Mouse (Mus musculus) liver, embryonic 11.5 days (tissue): ENCODE results near the gene Ccdc130. TPM values are rescaled to one million over a fixed set of nuclear protein-coding genes. Genes with fewer than 3 reads are reported as not detected.
A peak's percentile ranks its signal among the peaks of the same experiment; 100 is the strongest.

ENCODE experiments used
- ATAC-seq: fragments of 200-750 bp; cut with Nextera tagmentation; replicated peaks from 2 replicates; pipeline ENCODE4 v1.8.0; 2017; ENCODE audit warnings: moderate number of reproducible peaks, mild to moderate bottlenecking, moderate TSS enrichment, moderate library complexity; ENCODE audit not compliant: low FRiP score
- DNase-seq: peaks from one replicate; pipeline ENCODE4 v3.0.0-alpha.2; 2017; ENCODE audit warnings: low spot score
- H3K27ac ChIP-seq: fragments of 300-500 bp; sonication (generic); 2 replicates; pipeline ENCODE4 v1.5.1; 2014; ENCODE audit warnings: mild to moderate bottlenecking, low read depth, low read length, control low read depth
- H3K27me3 ChIP-seq: fragments of 300-500 bp; sonication (generic); replicated peaks from 2 replicates; pipeline ENCODE4 v1.6.1; 2014; ENCODE audit warnings: low read length, mixed read lengths; ENCODE audit not compliant: control insufficient read depth, insufficient read depth
- H3K36me3 ChIP-seq: fragments of 300-500 bp; sonication (generic); 2 replicates; pipeline ENCODE4 v1.6.1; 2014; ENCODE audit warnings: mild to moderate bottlenecking, low read length, moderate library complexity, mixed read lengths; ENCODE audit not compliant: control insufficient read depth, insufficient read depth
- H3K4me1 ChIP-seq: fragments of 300-500 bp; sonication (generic); replicated peaks from 2 replicates; pipeline ENCODE4 v1.6.1; 2014; ENCODE audit warnings: low read length, mixed read lengths; ENCODE audit not compliant: control insufficient read depth, insufficient read depth
- H3K4me2 ChIP-seq: fragments of 300-500 bp; sonication (generic); 2 replicates; pipeline ENCODE4 v1.6.1; 2014; ENCODE audit warnings: mild to moderate bottlenecking, control low read depth, moderate library complexity
- H3K4me3 ChIP-seq: fragments of 300-500 bp; sonication (generic); 2 replicates; pipeline ENCODE4 v1.5.1; 2014; ENCODE audit warnings: low read depth, low read length, control low read depth
- H3K9ac ChIP-seq: fragments of 300-500 bp; sonication (generic); 2 replicates; pipeline ENCODE4 v1.6.1; 2014; ENCODE audit warnings: low read depth, low read length, control low read depth
- H3K9me3 ChIP-seq: fragments of 300-500 bp; sonication (generic); 2 replicates; pipeline ENCODE4 v1.6.1; 2016; ENCODE audit warnings: low read length, inconsistent platforms, mixed read lengths; ENCODE audit not compliant: control insufficient read depth
- WGBS: fragments of 180-500 bp; shearing (Covaris S2); extraction: QIAGEN DNeasy Blood & Tissue Kit; methylation state at CpG from one replicate; pipeline ENCODE4 v1.1.7; 2014; 5-methylcytosine and 5-hydroxymethylcytosine counted together
- polyA plus RNA-seq: library from polyadenylated mRNA; unstranded; fragments of >200 nt; fragmentation: Nextera tagmentation; extraction: Ambion mirVana; gene quantifications from 2 replicates; pipeline ENCODE4 v1.2.1, GENCODE M21; 2014

Gene Ccdc130
- polyA plus RNA-seq, 1 experiment from 2014 or later: 16.0 TPM

GRCm38 (mm10) chr8:84230735-84231134 is 39.4 kb downstream of the Ccdc130 start:
- no peak overlapping the region for H3K27ac ChIP-seq
- H3K4me3 ChIP-seq: no peak overlapping the region
- H3K9ac ChIP-seq: no peak overlapping the region
- no peak overlapping the region for H3K4me2 ChIP-seq
- ATAC-seq: no peak
- H3K4me1 ChIP-seq: peaks cover 4% of the 10 kb centered on the region; the same call in 1 of the 2 replicates
- H3K27me3 ChIP-seq: no peaks in the 10 kb centered on the region
- DNase-seq: no peak
- peaks cover 17% of the 10 kb centered on the region; the same call in 1 of the 2 replicates for H3K36me3 ChIP-seq
- H3K9me3 ChIP-seq: no peaks in the 10 kb centered on the region
- 72% methylated on average over 17 of the region's 17 CpGs for WGBS

- Histone ChIP-seq H3K27ac (no peak overlapping the region), H3K9ac (no peak overlapping the region), H3K4me1 (peaks cover 7% of the 10 kb centered on the region), H3K4me2 (no peak overlapping the region), H3K36me3 (peaks cover 28% of the 10 kb centered on the region), H3K9me3 (no peaks in the 10 kb centered on the region), H3K27me3 (no peaks in the 10 kb centered on the region), H3K4me3 (no peak overlapping the region)
- ATAC-seq (peak; percentile 53; the same call in 1 of the 2 replicates), DNase-seq (no peak)
- 83% methylated on average over 21 of the region's 21 CpGs for WGBS
Observed at GRCm38 (mm10) chr8:84223322-84224029, 46.7 kb downstream of the Ccdc130 start.

GRCm38 (mm10) chr8:84222566-84223165 is 47.5 kb downstream of the Ccdc130 start:
- DNase-seq: no peak

GRCm38 (mm10) chr8:84220105-84220504 is 50.1 kb downstream of the Ccdc130 start:
- Histone ChIP-seq H3K27ac (no peak overlapping the region), H3K9me3 (no peaks in the 10 kb centered on the region), H3K27me3 (no peaks in the 10 kb centered on the region), H3K4me3 (no peak overlapping the region), H3K4me2 (no peak overlapping the region), H3K9ac (no peak overlapping the region), H3K4me1 (peaks cover 7% of the 10 kb centered on the region), H3K36me3 (peaks cover 20% of the 10 kb centered on the region)
- 63% methylated on average over 7 of the region's 7 CpGs for WGBS
- no peak for DNase-seq
- no peak for ATAC-seq

More at GRCm38 (mm10) chr8:84222566-84223165, 47.5 kb downstream of the Ccdc130 start:
- H3K36me3 ChIP-seq: peaks cover 21% of the 10 kb centered on the region
- ATAC-seq: no peak
- no peaks in the 10 kb centered on the region for H3K27me3 ChIP-seq
- 0 out of 2 replicates have a peak overlapping the region, but pooled peaks have one; percentile 1 for H3K27ac ChIP-seq
- 68% methylated on average over 9 of the region's 9 CpGs for WGBS
- peaks cover 7% of the 10 kb centered on the region for H3K4me1 ChIP-seq
- no peaks in the 10 kb centered on the region for H3K9me3 ChIP-seq
- no peak overlapping the region for H3K4me3 ChIP-seq
- H3K4me2 ChIP-seq: no peak overlapping the region
- no peak overlapping the region for H3K9ac ChIP-seq

GRCm38 (mm10) chr8:84218143-84218542 is 52.0 kb downstream of the Ccdc130 start:
- Histone ChIP-seq H3K4me2 (no peak overlapping the region), H3K27me3 (no peaks in the 10 kb centered on the region), H3K36me3 (peaks cover 9% of the 10 kb centered on the region), H3K4me3 (no peak overlapping the region), H3K27ac (no peak overlapping the region), H3K9me3 (no peaks in the 10 kb centered on the region), H3K4me1 (peaks cover 7% of the 10 kb centered on the region), H3K9ac (no peak overlapping the region)
- 94% methylated on average over 5 of the region's 5 CpGs for WGBS
- ATAC-seq (no peak), DNase-seq (no peak)

- H3K4me3 ChIP-seq: no peak overlapping the region
- ATAC-seq: no peak
- H3K9me3 ChIP-seq: no peaks in the 10 kb centered on the region
- H3K4me1 ChIP-seq: 0 out of 2 replicates have a peak, but pooled peaks cover 2% of the 10 kb centered on the region
- no peak overlapping the region for H3K4me2 ChIP-seq
- peaks cover 11% of the 10 kb centered on the region for H3K36me3 ChIP-seq
- H3K9ac ChIP-seq: no peak overlapping the region
- DNase-seq: no peak
- H3K27ac ChIP-seq: no peak overlapping the region
- 95% methylated on average over 11 of the region's 11 CpGs for WGBS
- no peaks in the 10 kb centered on the region for H3K27me3 ChIP-seq
Observed at GRCm38 (mm10) chr8:84217206-84217605, 53.0 kb downstream of the Ccdc130 start.

GRCm38 (mm10) chr8:84213277-84213676 is 56.9 kb downstream of the Ccdc130 start:
- Histone ChIP-seq H3K36me3 (peaks cover 8% of the 10 kb centered on the region), H3K4me1 (peaks cover 4% of the 10 kb centered on the region), H3K4me2 (no peak overlapping the region), H3K4me3 (no peak overlapping the region), H3K9me3 (no peaks in the 10 kb centered on the region), H3K9ac (no peak overlapping the region), H3K27me3 (no peaks in the 10 kb centered on the region), H3K27ac (no peak overlapping the region)
- no peak for ATAC-seq
- 85% methylated on average over 4 of the region's 4 CpGs for WGBS
- no peak for DNase-seq

- WGBS: 91% methylated on average over 31 of the region's 31 CpGs
- H3K27ac ChIP-seq: no peak overlapping the region
- peaks cover 10% of the 10 kb centered on the region for H3K36me3 ChIP-seq
- no peaks in the 10 kb centered on the region for H3K9me3 ChIP-seq
- H3K9ac ChIP-seq: no peak overlapping the region
- DNase-seq (no peak), ATAC-seq (no peak)
- H3K27me3 ChIP-seq: no peaks in the 10 kb centered on the region
- H3K4me3 ChIP-seq: no peak overlapping the region
- peaks cover 8% of the 10 kb centered on the region for H3K4me1 ChIP-seq
- no peak overlapping the region for H3K4me2 ChIP-seq
Observed at GRCm38 (mm10) chr8:84211881-84212563, 58.2 kb downstream of the Ccdc130 start.
